Mouse (Mus musculus): ENCODE results near the gene Abcc6. TPM values are rescaled to one million over a fixed set of nuclear protein-coding genes. Genes with fewer than 3 reads are reported as not detected.

Gene Abcc6
- polyA plus RNA-seq, 1 experiment from 2014 or later = 0.23 TPM

DNA sequence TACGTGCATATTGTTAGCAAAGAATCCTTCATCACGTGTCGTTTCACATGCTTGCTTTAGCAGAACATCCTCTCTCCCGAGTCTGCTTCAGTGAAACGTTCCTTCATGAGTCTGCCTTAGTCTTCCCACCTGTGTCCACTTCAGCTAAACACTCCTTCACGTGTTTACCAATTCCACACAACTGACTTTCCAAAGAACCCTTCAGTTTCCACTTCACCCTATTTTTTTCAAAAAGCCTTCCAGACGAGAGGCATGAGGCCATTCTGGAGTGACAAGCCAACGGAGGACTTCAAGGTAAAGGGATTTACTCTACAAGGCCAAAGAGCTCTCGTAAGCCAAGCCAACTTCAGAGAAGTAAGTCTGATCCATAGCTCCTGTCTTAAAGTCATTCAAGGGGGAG is 4.7 kb downstream of the Abcc6 start:
- ATAC-seq (ENCODE audit: insufficient number of reproducible peaks, low FRiP score, low TSS enrichment, low read depth) = no peak
- Histone ChIP-seq H3K4me1 (0 out of 2 replicates have a peak, but pooled peaks cover 3% of the 10 kb centered on the region), H3K9ac (no peak overlapping the region), H3K4me2 (replicated peaks) (no peak overlapping the region), H3K9me3 (replicated peaks) (no peaks in the 10 kb centered on the region), H3K27ac (replicated peaks) (no peak overlapping the region), H3K4me3 (replicated peaks) (no peak overlapping the region), H3K36me3 (no peaks in the 10 kb centered on the region), H3K27me3 (no peaks in the 10 kb centered on the region)
- 74% methylated on average over 9 of the region's 9 CpGs for WGBS

DNA sequence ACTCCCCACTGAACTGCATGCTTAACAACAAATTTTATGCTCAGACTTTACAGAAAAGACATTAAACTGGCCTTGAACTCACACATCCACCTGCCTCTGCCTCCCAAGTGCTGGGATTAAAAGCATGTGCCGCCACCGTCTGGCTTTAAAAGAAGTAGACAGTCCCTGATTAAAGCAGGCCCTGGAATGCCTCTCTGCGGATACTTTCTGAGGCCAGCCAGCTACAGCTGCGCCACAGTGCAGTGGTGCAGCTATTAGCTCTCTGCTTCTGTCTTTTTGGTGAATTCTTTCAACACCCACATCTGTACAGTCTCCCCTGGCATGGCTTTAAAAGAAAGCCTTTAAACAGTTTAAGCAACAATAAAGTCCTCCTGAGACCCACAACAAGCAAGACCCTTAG is 8.2 kb downstream of the Abcc6 start:
- Histone ChIP-seq H3K9me3 (replicated peaks) (no peaks in the 10 kb centered on the region), H3K4me1 (0 out of 2 replicates have a peak, but pooled peaks cover 9% of the 10 kb centered on the region), H3K4me3 (replicated peaks) (no peak overlapping the region), H3K27me3 (no peaks in the 10 kb centered on the region), H3K4me2 (replicated peaks) (no peak overlapping the region), H3K9ac (no peak overlapping the region), H3K27ac (replicated peaks) (no peak overlapping the region), H3K36me3 (no peaks in the 10 kb centered on the region)
- ATAC-seq (ENCODE audit: insufficient number of reproducible peaks, low FRiP score, low TSS enrichment, low read depth) = 0 out of 2 replicates have a peak, but pooled peaks have one; percentile 36
- 11% methylated on average over 4 of the region's 4 CpGs for WGBS

DNA sequence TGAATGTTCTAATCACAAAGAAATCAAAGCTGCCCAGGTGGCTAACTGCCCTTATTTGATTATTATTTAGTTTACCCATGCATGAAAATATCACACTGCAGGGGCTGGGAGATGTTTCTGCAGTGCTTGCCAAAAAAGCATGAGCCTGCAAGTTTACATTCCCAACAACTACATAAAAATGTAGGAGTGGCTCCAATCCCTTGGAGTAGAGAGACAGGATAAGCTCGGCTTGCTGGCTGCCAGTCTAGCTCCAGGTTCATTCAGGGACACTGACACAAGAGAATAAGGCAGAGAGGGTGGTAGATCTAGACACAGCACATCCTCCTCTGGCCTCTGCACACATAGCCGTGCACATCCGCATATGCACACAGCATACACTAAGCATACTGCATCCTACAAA is 10.5 kb downstream of the Abcc6 start:
- Histone ChIP-seq H3K27ac (replicated peaks) (no peak overlapping the region), H3K4me2 (replicated peaks) (no peak overlapping the region), H3K4me3 (replicated peaks) (no peak overlapping the region), H3K36me3 (no peaks in the 10 kb centered on the region), H3K4me1 (0 out of 2 replicates have a peak, but pooled peaks cover 9% of the 10 kb centered on the region), H3K9me3 (replicated peaks) (no peaks in the 10 kb centered on the region), H3K27me3 (no peaks in the 10 kb centered on the region), H3K9ac (no peak overlapping the region)
- ATAC-seq (ENCODE audit: insufficient number of reproducible peaks, low FRiP score, low TSS enrichment, low read depth) = no peak
- WGBS = 61% methylated on average over 3 of the region's 3 CpGs

DNA sequence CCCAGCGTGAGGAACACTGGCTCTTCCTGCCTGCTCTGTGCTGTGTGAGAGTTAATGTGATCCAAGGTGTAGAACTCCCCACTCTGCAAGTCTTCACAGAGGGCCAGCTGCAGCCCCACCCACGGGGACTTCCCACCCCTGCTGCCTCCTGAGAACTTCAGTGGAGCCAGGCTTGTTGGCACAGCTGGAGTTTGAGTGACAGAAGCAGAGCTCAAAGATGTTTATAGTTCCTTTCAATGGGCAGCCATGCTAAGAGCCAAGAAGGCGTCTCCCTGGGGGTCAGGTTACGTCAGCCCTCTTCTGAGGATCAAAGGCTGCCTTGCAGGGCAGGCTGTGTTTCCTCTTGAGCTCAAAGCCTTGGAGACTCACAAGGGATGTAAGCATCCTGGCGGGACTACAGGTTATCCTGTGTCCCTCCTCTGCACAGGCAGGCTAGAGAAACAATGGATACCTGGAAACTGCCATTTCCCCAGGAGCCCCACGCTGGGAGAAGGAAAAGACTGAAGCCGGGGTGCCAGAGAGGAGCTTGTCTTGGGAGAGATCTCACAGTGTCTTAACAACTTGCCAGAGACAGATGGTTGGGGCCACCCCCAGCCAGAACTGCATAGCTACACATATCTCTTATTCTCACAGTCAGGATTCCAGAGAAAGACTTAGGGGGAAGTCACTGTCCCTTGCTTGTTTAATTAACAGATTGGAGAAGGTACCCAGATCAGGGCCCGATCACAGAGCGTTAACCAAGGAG is 16.7 kb downstream of the Abcc6 start:
- H3K4me2 ChIP-seq (replicated peaks) = no peak overlapping the region
- ATAC-seq (ENCODE audit: insufficient number of reproducible peaks, low FRiP score, low TSS enrichment, low read depth) = peak; percentile 73
- no peak overlapping the region for H3K4me3 ChIP-seq (replicated peaks)
- peak overlapping the region; percentile 81 for H3K27ac ChIP-seq (replicated peaks)
- WGBS = 17% methylated on average over 9 of the region's 9 CpGs
- H3K4me1 ChIP-seq = peaks cover 18% of the 10 kb centered on the region
- no peaks in the 10 kb centered on the region for H3K9me3 ChIP-seq (replicated peaks)
- H3K36me3 ChIP-seq = no peaks in the 10 kb centered on the region
- H3K9ac ChIP-seq = no peak overlapping the region
- H3K27me3 ChIP-seq = no peaks in the 10 kb centered on the region

DNA sequence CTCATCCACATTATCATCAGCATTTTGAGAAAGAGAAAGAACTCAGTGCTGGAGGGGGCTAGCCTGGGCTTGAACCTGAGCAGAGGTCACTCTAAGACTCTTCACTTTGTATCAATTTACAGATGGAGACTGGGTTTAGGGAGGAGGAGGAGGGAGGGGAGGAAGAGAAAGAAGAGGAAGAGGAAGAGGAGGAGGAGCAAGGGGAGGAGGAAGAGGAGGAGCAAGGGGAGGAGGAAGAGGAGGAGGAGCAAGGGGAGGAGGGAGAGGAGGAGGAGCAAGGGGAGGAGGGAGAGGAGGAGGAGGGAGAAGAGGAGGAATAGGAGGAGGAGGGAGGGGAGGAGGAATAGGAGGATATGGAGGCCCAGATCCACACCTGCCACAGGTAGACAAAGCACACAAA is 18.0 kb downstream of the Abcc6 start:
- no peak for ATAC-seq (ENCODE audit: insufficient number of reproducible peaks, low FRiP score, low TSS enrichment, low read depth)
- H3K27me3 ChIP-seq = no peaks in the 10 kb centered on the region
- H3K9me3 ChIP-seq (replicated peaks) = no peaks in the 10 kb centered on the region
- peaks cover 18% of the 10 kb centered on the region for H3K4me1 ChIP-seq
- no peak overlapping the region for H3K9ac ChIP-seq
- no peak overlapping the region for H3K4me2 ChIP-seq (replicated peaks)
- H3K4me3 ChIP-seq (replicated peaks) = no peak overlapping the region
- H3K27ac ChIP-seq (replicated peaks) = no peak overlapping the region
- no peaks in the 10 kb centered on the region for H3K36me3 ChIP-seq

DNA sequence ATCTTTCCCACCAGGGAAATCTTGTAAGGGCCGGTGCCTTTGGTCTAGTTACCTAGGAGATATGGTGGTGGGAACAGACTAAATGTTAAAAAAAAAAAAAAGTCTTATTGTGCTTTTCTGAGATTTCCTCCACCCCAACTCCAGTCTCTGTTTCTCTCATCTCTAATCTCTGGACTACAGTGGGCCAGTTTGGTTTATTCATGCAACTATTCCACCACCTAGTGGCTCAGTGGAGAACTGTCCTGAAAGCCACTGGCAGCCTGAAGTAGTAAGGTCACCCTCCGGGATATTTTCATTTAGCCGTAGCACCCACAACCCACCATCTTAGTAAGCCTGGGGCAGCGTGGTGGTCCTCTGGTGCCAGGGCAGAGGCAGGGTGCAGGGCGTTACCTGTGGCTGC is 20.5 kb downstream of the Abcc6 start:
- ATAC-seq (ENCODE audit: insufficient number of reproducible peaks, low FRiP score, low TSS enrichment, low read depth) = peak; percentile 16; the same call in 1 of the 2 replicates
- Histone ChIP-seq H3K27me3 (no peaks in the 10 kb centered on the region), H3K9ac (no peak overlapping the region), H3K36me3 (no peaks in the 10 kb centered on the region), H3K4me3 (replicated peaks) (no peak overlapping the region), H3K4me1 (peaks cover 18% of the 10 kb centered on the region), H3K4me2 (replicated peaks) (no peak overlapping the region), H3K27ac (replicated peaks) (no peak overlapping the region), H3K9me3 (replicated peaks) (no peaks in the 10 kb centered on the region)
- WGBS = 14% methylated on average over 5 of the region's 5 CpGs

DNA sequence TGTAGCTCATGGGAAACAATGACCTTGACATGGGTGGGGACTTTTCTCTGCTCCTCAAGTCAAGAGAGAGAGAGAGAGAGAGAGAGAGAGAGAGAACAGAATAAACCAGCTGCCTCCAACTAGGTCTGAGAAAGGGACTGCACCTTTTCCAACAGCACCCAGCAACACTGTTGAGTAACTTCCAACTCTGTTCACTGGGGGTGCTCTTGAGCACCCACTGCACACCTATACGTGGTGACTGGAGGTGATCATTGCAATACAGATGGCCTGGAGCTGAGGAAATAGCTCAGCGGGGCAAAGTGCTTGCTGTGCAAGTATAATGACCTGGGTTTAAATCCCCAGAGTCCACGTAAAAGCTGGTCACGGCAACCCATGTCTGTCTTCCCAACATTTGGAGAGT is 27.4 kb downstream of the Abcc6 start:
- Histone ChIP-seq H3K36me3 (no peaks in the 10 kb centered on the region), H3K4me3 (replicated peaks) (no peak overlapping the region), H3K9ac (no peak overlapping the region), H3K27me3 (no peaks in the 10 kb centered on the region), H3K27ac (replicated peaks) (no peak overlapping the region), H3K9me3 (replicated peaks) (no peaks in the 10 kb centered on the region), H3K4me1 (no peaks in the 10 kb centered on the region), H3K4me2 (replicated peaks) (no peak overlapping the region)
- WGBS = 54% methylated on average over 4 of the region's 4 CpGs
- ATAC-seq (ENCODE audit: insufficient number of reproducible peaks, low FRiP score, low TSS enrichment, low read depth) = no peak

DNA sequence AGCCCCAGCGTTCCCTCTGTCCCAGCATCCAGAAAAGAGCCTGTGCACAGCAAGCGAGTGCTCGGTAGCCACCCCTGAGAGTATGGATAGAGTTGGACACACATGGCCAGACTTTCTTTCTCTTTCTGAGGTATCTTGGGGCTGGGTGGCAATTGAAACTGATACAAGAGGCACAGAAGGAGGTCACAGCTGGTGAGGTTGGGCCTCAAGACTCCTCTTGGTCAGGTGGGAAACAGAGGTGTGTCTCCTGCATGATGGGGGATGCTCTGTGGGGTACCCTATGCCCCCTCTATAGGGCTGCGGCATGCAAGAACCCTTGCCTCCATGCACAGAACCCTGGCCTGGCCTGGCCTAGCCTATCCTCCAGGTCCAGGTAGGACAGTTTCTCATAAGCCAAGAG is 29.5 kb downstream of the Abcc6 start:
- no peak overlapping the region for H3K27ac ChIP-seq (replicated peaks)
- no peaks in the 10 kb centered on the region for H3K27me3 ChIP-seq
- H3K9ac ChIP-seq = no peak overlapping the region
- no peak overlapping the region for H3K4me3 ChIP-seq (replicated peaks)
- H3K4me1 ChIP-seq = no peaks in the 10 kb centered on the region
- ATAC-seq (ENCODE audit: insufficient number of reproducible peaks, low FRiP score, low TSS enrichment, low read depth) = no peak
- 93% methylated on average over 4 of the region's 4 CpGs for WGBS
- no peaks in the 10 kb centered on the region for H3K9me3 ChIP-seq (replicated peaks)
- no peak overlapping the region for H3K4me2 ChIP-seq (replicated peaks)
- H3K36me3 ChIP-seq = no peaks in the 10 kb centered on the region

DNA sequence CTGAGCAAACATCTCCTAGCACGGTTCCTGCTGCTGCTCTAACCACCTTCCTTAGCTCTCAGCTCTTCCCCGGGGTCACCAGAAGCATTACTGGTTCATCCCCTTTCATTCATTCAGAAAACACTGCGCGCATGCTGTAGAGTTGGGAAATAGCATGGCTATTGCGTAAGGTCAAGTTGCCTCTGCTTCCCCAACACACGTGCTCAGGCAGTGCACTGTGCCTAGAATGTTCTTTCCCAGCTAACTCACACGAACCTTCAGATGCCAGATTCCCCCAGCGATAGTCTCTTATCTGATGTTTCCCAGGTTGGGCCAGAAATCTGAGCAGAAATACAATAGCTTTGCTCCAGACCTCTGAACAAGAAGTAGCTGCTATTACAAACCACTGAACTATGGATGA is 37.6 kb downstream of the Abcc6 start:
- WGBS = 75% methylated on average over 8 of the region's 8 CpGs
- no peak overlapping the region for H3K4me3 ChIP-seq (replicated peaks)
- no peak overlapping the region for H3K27ac ChIP-seq (replicated peaks)
- H3K9me3 ChIP-seq (replicated peaks) = no peaks in the 10 kb centered on the region
- H3K27me3 ChIP-seq = no peaks in the 10 kb centered on the region
- no peaks in the 10 kb centered on the region for H3K36me3 ChIP-seq
- ATAC-seq (ENCODE audit: insufficient number of reproducible peaks, low FRiP score, low TSS enrichment, low read depth) = no peak
- no peak overlapping the region for H3K9ac ChIP-seq
- no peak overlapping the region for H3K4me2 ChIP-seq (replicated peaks)
- no peaks in the 10 kb centered on the region for H3K4me1 ChIP-seq

DNA sequence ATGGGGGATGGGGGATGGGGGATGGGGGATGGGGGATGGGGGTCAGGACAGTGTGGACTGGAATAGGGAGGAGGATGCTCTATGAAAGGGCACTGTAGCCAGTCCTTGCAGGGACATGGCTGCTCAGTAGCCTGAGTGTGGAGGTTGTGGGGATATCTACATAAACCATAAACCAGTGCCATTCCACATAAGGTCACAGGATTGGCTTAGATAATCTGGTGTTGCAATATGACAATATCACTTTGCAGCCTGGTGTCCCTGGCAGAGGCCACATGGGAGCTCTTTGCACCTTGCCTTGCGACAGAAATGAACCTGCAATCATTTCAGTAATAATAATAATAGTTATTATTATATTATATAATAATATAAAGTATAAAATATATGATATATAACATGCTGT is 41.8 kb downstream of the Abcc6 start:
- H3K4me2 ChIP-seq (replicated peaks) = no peak overlapping the region
- no peak overlapping the region for H3K9ac ChIP-seq
- no peaks in the 10 kb centered on the region for H3K4me1 ChIP-seq
- no peaks in the 10 kb centered on the region for H3K36me3 ChIP-seq
- H3K27ac ChIP-seq (replicated peaks) = no peak overlapping the region
- no peak overlapping the region for H3K4me3 ChIP-seq (replicated peaks)
- 94% methylated on average over 1 of the region's 1 CpGs for WGBS
- ATAC-seq (ENCODE audit: insufficient number of reproducible peaks, low FRiP score, low TSS enrichment, low read depth) = no peak
- no peaks in the 10 kb centered on the region for H3K27me3 ChIP-seq
- H3K9me3 ChIP-seq (replicated peaks) = no peaks in the 10 kb centered on the region

DNA sequence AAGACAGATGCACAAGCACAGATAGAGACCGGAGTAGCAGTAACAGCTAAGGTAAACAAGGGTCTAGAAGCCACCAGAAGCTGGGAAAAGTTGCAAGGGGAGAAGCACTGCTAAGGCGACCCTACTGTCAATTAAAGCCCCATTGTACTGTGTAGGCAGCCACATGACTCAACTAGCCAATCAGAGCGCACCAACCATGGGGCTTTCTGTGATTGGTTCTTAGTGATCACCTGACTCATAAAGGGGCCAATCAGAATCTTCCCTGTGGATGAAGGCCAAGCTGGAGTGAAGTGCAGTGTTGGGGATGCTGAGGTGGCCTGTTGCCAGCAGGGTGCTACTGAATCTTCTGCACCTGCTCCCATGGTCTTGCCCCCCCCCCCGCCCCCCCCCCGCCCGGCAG is 43.2 kb downstream of the Abcc6 start:
- Histone ChIP-seq H3K4me3 (replicated peaks) (no peak overlapping the region), H3K27me3 (no peaks in the 10 kb centered on the region), H3K36me3 (no peaks in the 10 kb centered on the region), H3K4me1 (no peaks in the 10 kb centered on the region), H3K9ac (no peak overlapping the region), H3K27ac (replicated peaks) (no peak overlapping the region), H3K9me3 (replicated peaks) (no peaks in the 10 kb centered on the region), H3K4me2 (replicated peaks) (no peak overlapping the region)
- no peak for ATAC-seq (ENCODE audit: insufficient number of reproducible peaks, low FRiP score, low TSS enrichment, low read depth)
- 70% methylated on average over 6 of the region's 6 CpGs for whole genome bisulfite sequencing

DNA sequence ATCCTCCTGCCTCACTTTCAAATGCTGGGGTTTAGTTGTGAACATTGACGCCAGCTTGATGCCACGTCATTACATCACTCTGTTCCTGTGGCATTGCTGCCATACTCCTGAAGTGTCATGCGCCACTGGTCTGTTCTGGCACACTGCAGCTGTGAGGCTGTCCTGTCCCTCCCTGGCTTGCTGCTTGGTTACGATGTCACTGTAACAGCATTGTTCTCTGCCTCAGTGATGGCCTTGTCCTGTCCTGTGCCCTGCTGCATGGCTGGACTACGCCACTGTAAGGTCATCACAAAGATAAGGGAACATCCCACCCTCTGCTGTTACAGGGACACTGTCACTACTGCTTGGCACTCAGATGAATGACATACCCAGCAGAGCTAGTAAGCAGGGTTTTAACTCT is 48.5 kb downstream of the Abcc6 start:
- ATAC-seq (ENCODE audit: insufficient number of reproducible peaks, low FRiP score, low TSS enrichment, low read depth) = no peak
- Histone ChIP-seq H3K27me3 (no peaks in the 10 kb centered on the region), H3K4me3 (replicated peaks) (no peak overlapping the region), H3K9ac (no peak overlapping the region), H3K36me3 (no peaks in the 10 kb centered on the region), H3K4me1 (no peaks in the 10 kb centered on the region), H3K27ac (replicated peaks) (no peak overlapping the region), H3K9me3 (replicated peaks) (no peaks in the 10 kb centered on the region), H3K4me2 (replicated peaks) (no peak overlapping the region)
- 79% methylated on average over 5 of the region's 5 CpGs for WGBS
